Mouse (Mus musculus) embryonic facial prominence, embryonic 14.5 days (tissue): ENCODE results near the gene Aunip. TPM values are rescaled to one million over a fixed set of nuclear protein-coding genes. Genes with fewer than 3 reads are reported as not detected.

Experiments
- ATAC-seq: fragments of 200-750 bp; cut with Nextera tagmentation; 2 replicates; pipeline ENCODE4 v1.8.0; 2017; ENCODE audit warnings: low read depth, moderate number of reproducible peaks, moderate TSS enrichment
- DNase-seq: peaks from one replicate; pipeline ENCODE4 v3.0.0-alpha.2; 2015; ENCODE audit warnings: low spot score
- H3K27ac ChIP-seq: fragments of 300-500 bp; sonication (generic); replicated peaks from 2 replicates; pipeline ENCODE4 v1.5.1; 2014; ENCODE audit warnings: low read depth, mild to moderate bottlenecking, low read length, moderate library complexity
- H3K27me3 ChIP-seq: fragments of 300-500 bp; sonication (generic); replicated peaks from 2 replicates; pipeline ENCODE4 v1.6.1; 2014; ENCODE audit warnings: low read length; ENCODE audit not compliant: control insufficient read depth, insufficient read depth
- H3K36me3 ChIP-seq: fragments of 300-500 bp; sonication (generic); 2 replicates; pipeline ENCODE4 v1.6.1; 2014; ENCODE audit warnings: low read length, mixed read lengths; ENCODE audit not compliant: control insufficient read depth, insufficient read depth
- H3K4me1 ChIP-seq: fragments of 300-500 bp; sonication (generic); 2 replicates; pipeline ENCODE4 v1.6.1; 2014; ENCODE audit warnings: antibody characterized with exemption, low read length; ENCODE audit not compliant: control insufficient read depth, insufficient read depth
- H3K4me2 ChIP-seq: fragments of 300-500 bp; sonication (generic); 2 replicates; pipeline ENCODE4 v1.6.1; 2014; ENCODE audit warnings: low read depth, mild to moderate bottlenecking, low read length, moderate library complexity, mixed read lengths
- H3K4me3 ChIP-seq: fragments of 300-500 bp; sonication (generic); 2 replicates; pipeline ENCODE4 v1.5.1; 2014; ENCODE audit warnings: low read depth, mild to moderate bottlenecking, low read length
- H3K9ac ChIP-seq: fragments of 300-500 bp; sonication (generic); 2 replicates; pipeline ENCODE4 v1.6.1; 2014; ENCODE audit warnings: low read depth, mild to moderate bottlenecking, low read length, moderate library complexity, mixed read lengths
- H3K9me3 ChIP-seq: fragments of 300-500 bp; sonication (generic); 2 replicates; pipeline ENCODE4 v1.6.1; 2016; ENCODE audit warnings: low read length; ENCODE audit not compliant: control insufficient read depth
- WGBS: fragments of 180-500 bp; shearing (Covaris S2); extraction: QIAGEN DNeasy Blood & Tissue Kit; methylation state at CpG from one replicate; pipeline ENCODE4 v1.1.7; 2014; 5-methylcytosine and 5-hydroxymethylcytosine counted together
- polyA plus RNA-seq: library from polyadenylated mRNA; unstranded; fragments of >200 nt; fragmentation: Nextera tagmentation; extraction: Ambion mirVana; gene quantifications from 2 replicates; pipeline ENCODE4 v1.2.1, GENCODE M21; 2014

The Aunip gene
- polyA plus RNA-seq, 1 experiment from 2014 or later, result 3.9 TPM

DNA sequence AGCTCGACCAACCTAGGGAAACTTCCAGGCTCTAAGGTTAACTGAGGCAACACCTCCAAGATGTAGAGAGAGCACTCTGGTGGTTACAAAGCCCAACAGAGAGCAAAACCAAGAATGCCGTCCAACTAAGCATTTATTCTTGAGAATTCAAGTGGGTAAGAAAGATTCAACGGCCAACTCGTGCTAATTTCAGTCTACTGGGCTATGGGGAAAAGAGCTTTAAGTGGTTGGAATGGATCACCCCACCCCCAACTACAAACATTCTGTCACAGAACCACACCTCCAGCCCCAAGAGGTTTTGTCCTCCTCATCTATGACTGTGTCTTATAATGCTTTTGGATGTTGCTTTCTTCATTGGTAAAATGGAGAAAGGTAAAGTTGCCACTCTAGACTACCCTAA, 22.1 kb downstream of the Aunip start:
- Histone ChIP-seq H3K4me3 (no peak overlapping the region), H3K4me1 (peaks cover 13% of the 10 kb centered on the region), H3K4me2 (no peak overlapping the region), H3K9me3 (no peaks in the 10 kb centered on the region), H3K27me3 (no peaks in the 10 kb centered on the region), H3K9ac (no peak overlapping the region), H3K36me3 (peaks cover 39% of the 10 kb centered on the region), H3K27ac (no peak overlapping the region)
- WGBS, result 80% methylated on average over 4 of the region's 4 CpGs
- no peak for DNase-seq
- ATAC-seq, result no peak

GRCm38 (mm10) chr4:134533421-134533820, 22.6 kb downstream of the Aunip start:
- no peaks in the 10 kb centered on the region for H3K9me3 ChIP-seq
- no peak overlapping the region for H3K27ac ChIP-seq
- H3K9ac ChIP-seq, result 0 out of 2 replicates have a peak overlapping the region, but pooled peaks have one; percentile 93
- H3K27me3 ChIP-seq, result no peaks in the 10 kb centered on the region
- no peak for ATAC-seq
- peak overlapping the region; percentile 91 for H3K4me2 ChIP-seq
- peaks cover 13% of the 10 kb centered on the region for H3K4me1 ChIP-seq
- WGBS, result 77% methylated on average over 4 of the region's 4 CpGs
- peak overlapping the region; percentile 98 for H3K4me3 ChIP-seq
- peaks cover 39% of the 10 kb centered on the region for H3K36me3 ChIP-seq
- no peak for DNase-seq

GRCm38 (mm10) chr4:134534124-134534886, 23.5 kb downstream of the Aunip start:
- H3K9me3 ChIP-seq, result no peaks in the 10 kb centered on the region
- under 1% methylated on average over 35 of the region's 57 CpGs for WGBS

DNA sequence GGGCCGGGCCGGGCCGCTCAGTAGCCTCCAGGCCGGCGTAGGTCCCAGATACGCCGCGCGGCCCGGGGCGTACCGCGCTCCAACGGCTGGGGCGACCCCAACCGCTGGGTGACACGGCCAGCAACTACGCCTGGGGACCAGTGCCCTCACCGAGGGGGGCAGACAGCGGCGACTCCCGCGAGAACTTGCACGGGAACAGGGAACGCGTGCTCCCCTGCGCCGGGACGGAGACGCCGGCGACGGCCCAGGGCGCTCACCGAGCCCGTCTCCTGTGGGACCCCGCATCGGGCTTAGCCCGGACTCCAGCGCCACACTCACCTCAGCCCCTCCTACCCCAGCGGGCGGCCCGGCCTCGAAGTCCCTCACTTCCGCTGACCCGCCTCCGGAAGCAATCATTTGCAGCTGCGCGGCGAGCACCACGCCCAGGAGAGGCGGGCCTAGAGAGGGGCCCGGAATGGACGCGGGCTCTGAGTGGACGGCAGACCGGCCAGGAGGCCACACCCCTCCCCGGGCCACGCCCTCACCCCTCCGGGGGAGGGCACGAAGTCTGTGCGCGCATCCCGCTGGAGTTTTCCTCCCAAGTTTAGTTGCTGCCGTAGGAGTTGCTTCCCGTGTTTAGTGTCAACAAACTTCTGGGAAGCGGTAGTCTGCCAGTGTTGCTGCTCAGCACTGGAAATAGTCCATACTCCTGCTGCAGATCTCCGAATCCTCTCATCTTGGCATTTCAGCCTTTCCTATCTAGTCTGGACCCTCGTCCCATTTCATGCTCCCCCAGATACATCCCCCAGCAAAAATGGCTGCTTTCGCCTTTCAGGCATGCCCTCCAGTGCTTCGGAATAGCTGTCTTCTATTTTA, 24.4 kb downstream of the Aunip start, which contains the start of gene Mtfr1l:
TSS of gene Mtfr1l (minus strand) at position 456 of the 855 bp plus-strand sequence.
- DNase-seq (peak; percentile 99), ATAC-seq (peak; percentile 97)
- H3K9me3 ChIP-seq, result no peaks in the 10 kb centered on the region
- peak within 1 kb of the TSS; percentile 98 for H3K4me3 ChIP-seq
- peak within 1 kb of the TSS; percentile 91 for H3K4me2 ChIP-seq
- no peaks in the 10 kb centered on the region for H3K27me3 ChIP-seq
- under 1% methylated on average over 42 of the region's 71 CpGs for WGBS
- peak within 1 kb of the TSS; percentile 93 for H3K9ac ChIP-seq
- H3K36me3 ChIP-seq, result peaks cover 39% of the 10 kb centered on the region
- H3K27ac ChIP-seq, result peak within 1 kb of the TSS; percentile 92
- H3K4me1 ChIP-seq, result peaks cover 13% of the 10 kb centered on the region

More at GRCm38 (mm10) chr4:134534124-134534886, 23.5 kb downstream of the Aunip start:
- peak; percentile 82 for DNase-seq
- Histone ChIP-seq H3K4me2 (peak overlapping the region; percentile 91), H3K4me3 (peak overlapping the region; percentile 98), H3K27me3 (no peaks in the 10 kb centered on the region), H3K27ac (peak overlapping the region; percentile 92), H3K36me3 (peaks cover 39% of the 10 kb centered on the region), H3K4me1 (peaks cover 13% of the 10 kb centered on the region), H3K9ac (peak overlapping the region; percentile 93)
- ATAC-seq, result peak; percentile 1; the same call in 1 of the 2 replicates

DNA sequence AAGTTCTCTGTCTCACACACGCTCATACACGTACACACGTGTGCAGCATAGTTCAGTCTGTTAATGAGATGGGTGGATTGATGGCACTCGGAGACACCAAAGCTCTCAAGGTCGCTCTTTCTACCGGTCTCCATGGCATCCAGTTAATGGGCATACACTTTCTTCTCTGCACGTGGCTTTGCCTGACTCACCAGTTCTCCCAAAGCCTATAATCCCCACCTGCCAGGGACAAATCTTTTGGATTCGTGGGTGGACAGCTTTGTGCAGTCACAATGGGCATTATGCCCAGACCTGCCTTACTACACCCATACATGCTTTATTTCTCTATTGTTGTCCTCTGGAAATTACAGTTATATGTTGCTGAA, 25.0 kb downstream of the Aunip start:
- DNase-seq, result peak; percentile 64

DNA sequence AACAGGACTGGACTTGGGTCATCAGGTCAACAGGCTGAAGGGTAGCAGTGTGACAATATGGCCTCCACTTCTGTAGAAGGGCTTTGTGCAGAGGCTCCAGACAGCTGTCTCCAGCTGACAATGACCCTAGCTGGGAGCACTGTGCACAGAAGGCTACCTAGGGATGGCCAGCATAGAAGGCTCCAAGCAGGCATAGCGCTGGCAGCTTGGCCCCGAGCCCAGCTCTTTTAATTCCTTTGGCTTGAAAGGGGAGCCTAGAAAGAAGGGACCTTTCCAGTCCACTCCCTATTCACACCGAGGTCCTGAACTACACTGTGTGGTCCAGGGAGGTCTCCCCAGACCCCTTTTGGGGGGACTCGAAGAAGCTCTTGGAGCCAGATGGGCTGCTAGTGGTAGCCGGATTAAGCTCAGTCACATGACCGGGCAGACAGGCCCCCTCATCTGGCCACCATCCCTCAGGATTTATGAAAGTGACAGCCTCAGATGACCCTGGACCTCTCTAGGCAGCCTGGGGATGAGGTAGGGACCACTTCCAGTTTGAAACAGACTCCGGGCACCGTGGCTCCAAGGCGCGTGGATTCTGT, 28.3 kb downstream of the Aunip start:
- H3K27ac ChIP-seq, result no peak overlapping the region
- no peaks in the 10 kb centered on the region for H3K9me3 ChIP-seq
- H3K27me3 ChIP-seq, result no peaks in the 10 kb centered on the region
- no peak overlapping the region for H3K9ac ChIP-seq
- DNase-seq (no peak), ATAC-seq (no peak)
- H3K4me1 ChIP-seq, result peaks cover 6% of the 10 kb centered on the region; the same call in 1 of the 2 replicates
- WGBS, result 86% methylated on average over 10 of the region's 10 CpGs
- no peak overlapping the region for H3K4me2 ChIP-seq
- peaks cover 54% of the 10 kb centered on the region for H3K36me3 ChIP-seq
- no peak overlapping the region for H3K4me3 ChIP-seq

More for the DNA sequence above, 25.0 kb downstream of the Aunip start:
- Histone ChIP-seq H3K9ac (peak overlapping the region; percentile 93), H3K4me2 (peak overlapping the region; percentile 91), H3K36me3 (peaks cover 40% of the 10 kb centered on the region), H3K4me1 (peaks cover 13% of the 10 kb centered on the region), H3K27ac (peak overlapping the region; percentile 84), H3K27me3 (no peaks in the 10 kb centered on the region), H3K9me3 (no peaks in the 10 kb centered on the region), H3K4me3 (peak overlapping the region; percentile 98)
- WGBS, result 5% methylated on average over 8 of the region's 8 CpGs
- ATAC-seq, result no peak; the same call in 1 of the 2 replicates

DNA sequence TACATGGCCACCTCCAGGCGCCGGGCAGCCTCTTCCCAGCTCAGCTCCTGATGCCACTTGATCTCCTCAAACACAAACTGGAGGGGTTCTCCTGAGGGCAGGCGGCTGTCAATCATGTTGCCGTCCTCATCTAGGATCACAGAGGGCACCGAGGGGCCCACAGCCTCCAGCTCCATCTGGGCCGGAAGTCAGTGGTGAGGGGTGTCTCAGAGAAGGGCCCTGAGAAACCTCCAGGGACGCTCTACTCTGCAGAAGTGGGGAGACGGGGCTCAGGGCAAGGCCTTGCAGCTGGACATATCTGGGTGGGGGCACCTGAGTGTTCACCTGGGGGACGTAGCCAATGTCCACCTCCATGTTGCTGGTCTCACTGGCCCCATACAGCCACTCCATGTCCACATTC, 31.9 kb downstream of the Aunip start:
- no peaks in the 10 kb centered on the region for H3K9me3 ChIP-seq
- 85% methylated on average over 5 of the region's 9 CpGs for WGBS
- no peak overlapping the region for H3K4me2 ChIP-seq
- H3K27me3 ChIP-seq, result no peaks in the 10 kb centered on the region
- DNase-seq, result no peak
- no peak for ATAC-seq
- H3K9ac ChIP-seq, result no peak overlapping the region
- H3K36me3 ChIP-seq, result peaks cover 87% of the 10 kb centered on the region
- H3K27ac ChIP-seq, result no peak overlapping the region
- no peak overlapping the region for H3K4me3 ChIP-seq
- no peaks in the 10 kb centered on the region for H3K4me1 ChIP-seq

- Histone ChIP-seq H3K36me3 (peaks cover 88% of the 10 kb centered on the region), H3K4me1 (no peaks in the 10 kb centered on the region), H3K4me2 (no peak overlapping the region), H3K27ac (no peak overlapping the region), H3K4me3 (no peak overlapping the region), H3K9me3 (no peaks in the 10 kb centered on the region), H3K9ac (no peak overlapping the region), H3K27me3 (no peaks in the 10 kb centered on the region)
- DNase-seq (peak; percentile 89), ATAC-seq (peak; percentile 74)
- WGBS, result 0% methylated on average over 5 of the region's 5 CpGs
Measured at GRCm38 (mm10) chr4:134543261-134543660, 32.5 kb downstream of the Aunip start.
